Mouse (Mus musculus) kidney, embryonic 15.5 days (tissue): ENCODE data around the gene Sestd1. TPM values are rescaled to one million over a fixed set of nuclear protein-coding genes. Genes with fewer than 3 reads are reported as not detected.

Experiments
- ATAC-seq: fragments of 200-750 bp; cut with Nextera tagmentation; replicated peaks from 2 replicates; pipeline ENCODE4 v1.8.0; 2017; ENCODE audit warnings: moderate TSS enrichment; ENCODE audit not compliant: low FRiP score
- H3K27ac ChIP-seq: fragments of 300-500 bp; sonication (generic); 2 replicates; pipeline ENCODE4 v1.5.1; 2015; ENCODE audit warnings: mild to moderate bottlenecking, inconsistent platforms
- H3K27me3 ChIP-seq: fragments of 300-500 bp; sonication (generic); 2 replicates; pipeline ENCODE4 v1.6.1; 2015; ENCODE audit warnings: inconsistent platforms
- H3K36me3 ChIP-seq: fragments of 300-500 bp; sonication (generic); 2 replicates; pipeline ENCODE4 v1.6.1; 2015; ENCODE audit warnings: inconsistent platforms
- H3K4me1 ChIP-seq: fragments of 300-500 bp; sonication (generic); 2 replicates; pipeline ENCODE4 v1.6.1; 2015; ENCODE audit warnings: inconsistent platforms
- H3K4me2 ChIP-seq: fragments of 300-500 bp; sonication (generic); 2 replicates; pipeline ENCODE4 v1.6.1; 2015; ENCODE audit warnings: moderate library complexity, mild to moderate bottlenecking, inconsistent platforms
- H3K4me3 ChIP-seq: fragments of 300-500 bp; sonication (generic); replicated peaks from 2 replicates; pipeline ENCODE4 v1.5.1; 2015; ENCODE audit warnings: mild to moderate bottlenecking, inconsistent platforms
- H3K9ac ChIP-seq: fragments of 300-500 bp; sonication (generic); 2 replicates; pipeline ENCODE4 v1.6.1; 2015; ENCODE audit warnings: mild to moderate bottlenecking, inconsistent platforms
- H3K9me3 ChIP-seq: fragments of 300-500 bp; sonication (generic); replicated peaks from 2 replicates; pipeline ENCODE4 v1.6.1; 2016; ENCODE audit warnings: inconsistent platforms
- WGBS: fragments of 180-500 bp; shearing (Covaris S2); methylation state at CpG from one replicate; pipeline ENCODE4 v1.1.7; 2015; ENCODE audit warnings: mixed read lengths; 5-methylcytosine and 5-hydroxymethylcytosine counted together
- polyA plus RNA-seq: library from polyadenylated mRNA; unstranded; fragments of >200 nt; fragmentation: Nextera tagmentation; extraction: Ambion mirVana; gene quantifications from 2 replicates; pipeline ENCODE4 v1.2.1, GENCODE M21; 2015

Sestd1 gene
- polyA plus RNA-seq, 1 experiment from 2014 or later = 26.6 TPM

DNA sequence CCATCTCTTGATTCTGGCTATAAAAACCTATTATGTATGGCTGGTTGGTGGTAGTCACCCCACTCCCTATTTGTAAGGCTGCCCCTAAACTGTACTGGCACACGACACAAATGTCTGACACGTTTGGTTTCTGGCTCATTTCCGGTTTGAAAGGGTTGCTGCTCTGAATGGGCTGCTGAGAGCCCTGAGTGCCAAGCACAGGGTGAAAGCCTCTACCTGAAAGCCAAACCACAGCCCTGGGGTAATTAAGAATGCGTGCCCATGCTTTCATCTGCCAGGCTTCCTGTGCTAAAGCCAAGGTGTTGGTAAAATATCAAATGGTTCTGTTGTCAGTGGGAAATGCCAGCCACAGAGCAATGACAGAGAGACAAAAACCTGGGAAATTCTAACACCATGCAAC is 132.2 kb downstream of the Sestd1 start:
- Histone ChIP-seq H3K27ac (no peak overlapping the region), H3K27me3 (no peaks in the 10 kb centered on the region), H3K4me2 (no peak overlapping the region), H3K36me3 (no peaks in the 10 kb centered on the region), H3K4me1 (peaks cover 16% of the 10 kb centered on the region), H3K9me3 (no peaks in the 10 kb centered on the region), H3K4me3 (no peak overlapping the region), H3K9ac (no peak overlapping the region)
- 57% methylated on average over 4 of the region's 4 CpGs for WGBS
- ATAC-seq = no peak

- no peak overlapping the region for H3K9ac ChIP-seq
- H3K9me3 ChIP-seq = no peaks in the 10 kb centered on the region
- H3K4me2 ChIP-seq = no peak overlapping the region
- H3K36me3 ChIP-seq = no peaks in the 10 kb centered on the region
- H3K4me1 ChIP-seq = peaks cover 20% of the 10 kb centered on the region
- no peaks in the 10 kb centered on the region for H3K27me3 ChIP-seq
- no peak for ATAC-seq
- no peak overlapping the region for H3K27ac ChIP-seq
- H3K4me3 ChIP-seq = no peak overlapping the region
- WGBS = 63% methylated on average over 2 of the region's 2 CpGs
Measured at GRCm38 (mm10) chr2:77146968-77147367, 133.4 kb downstream of the Sestd1 start.

GRCm38 (mm10) chr2:77146291-77146690 is 134.1 kb downstream of the Sestd1 start:
- Histone ChIP-seq H3K9me3 (no peaks in the 10 kb centered on the region), H3K4me2 (no peak overlapping the region), H3K9ac (no peak overlapping the region), H3K36me3 (no peaks in the 10 kb centered on the region), H3K4me1 (peaks cover 20% of the 10 kb centered on the region), H3K4me3 (no peak overlapping the region), H3K27me3 (no peaks in the 10 kb centered on the region), H3K27ac (no peak overlapping the region)
- 75% methylated on average over 3 of the region's 3 CpGs for WGBS
- no peak for ATAC-seq

DNA sequence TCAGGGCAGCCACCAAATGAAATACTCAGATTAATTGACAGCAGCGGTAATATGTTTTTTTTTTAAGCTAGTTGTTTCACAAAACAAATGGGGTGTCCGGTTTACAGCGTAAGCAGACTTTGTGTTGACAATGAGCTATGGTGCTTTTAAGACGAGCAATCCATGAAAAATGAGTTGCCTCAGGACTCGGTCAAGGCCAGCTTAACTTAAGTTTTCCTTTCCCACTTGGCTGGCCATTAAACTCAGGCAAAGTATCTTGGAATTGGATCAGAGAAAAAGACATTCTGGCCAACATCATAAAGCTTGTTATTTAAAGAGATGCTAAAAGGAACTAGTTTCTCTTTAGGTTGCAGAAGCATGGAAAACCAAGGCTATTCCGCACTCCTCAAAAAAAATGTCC is 136.9 kb downstream of the Sestd1 start:
- H3K4me1 ChIP-seq = peaks cover 20% of the 10 kb centered on the region
- peak overlapping the region; percentile 34; the same call in 1 of the 2 replicates for H3K27ac ChIP-seq
- no peaks in the 10 kb centered on the region for H3K27me3 ChIP-seq
- H3K36me3 ChIP-seq = no peaks in the 10 kb centered on the region
- no peak; the same call in 1 of the 2 replicates for ATAC-seq
- no peak overlapping the region for H3K9ac ChIP-seq
- no peak overlapping the region for H3K4me3 ChIP-seq
- peak overlapping the region; percentile 25; the same call in 1 of the 2 replicates for H3K4me2 ChIP-seq
- WGBS = 22% methylated on average over 6 of the region's 6 CpGs
- H3K9me3 ChIP-seq = no peaks in the 10 kb centered on the region

- no peak overlapping the region for H3K4me2 ChIP-seq
- no peak overlapping the region for H3K9ac ChIP-seq
- H3K9me3 ChIP-seq = no peaks in the 10 kb centered on the region
- H3K4me3 ChIP-seq = no peak overlapping the region
- no peaks in the 10 kb centered on the region for H3K36me3 ChIP-seq
- no peak overlapping the region for H3K27ac ChIP-seq
- H3K27me3 ChIP-seq = no peaks in the 10 kb centered on the region
- no peak for ATAC-seq
- H3K4me1 ChIP-seq = peaks cover 15% of the 10 kb centered on the region
- 85% methylated on average over 6 of the region's 6 CpGs for WGBS
Measured at GRCm38 (mm10) chr2:77138879-77139278, 141.5 kb downstream of the Sestd1 start.

- no peaks in the 10 kb centered on the region for H3K9me3 ChIP-seq
- 14% methylated on average over 1 of the region's 1 CpGs for WGBS
- no peak overlapping the region for H3K9ac ChIP-seq
Measured at GRCm38 (mm10) chr2:77134906-77135305, 145.5 kb downstream of the Sestd1 start.

DNA sequence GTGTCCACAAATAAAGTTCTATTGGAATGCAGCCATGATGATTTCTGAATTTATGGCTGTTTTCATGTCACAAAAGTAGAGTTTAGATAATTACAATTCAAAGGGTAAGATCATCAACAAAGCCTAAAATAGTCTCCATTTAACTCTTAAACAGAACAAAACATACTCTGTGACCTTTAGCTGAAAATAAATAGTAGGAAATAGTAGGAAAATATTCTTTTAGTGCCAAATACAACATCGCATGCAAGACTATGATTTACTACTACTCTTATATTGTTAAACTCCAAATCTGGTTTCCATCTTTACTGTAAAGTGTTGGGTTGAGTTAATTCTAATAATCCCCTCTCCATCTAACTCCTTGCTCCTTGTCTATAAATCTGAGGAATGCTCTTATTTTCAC is 147.0 kb downstream of the Sestd1 start:
- Histone ChIP-seq H3K4me1 (peaks cover 18% of the 10 kb centered on the region), H3K9me3 (no peaks in the 10 kb centered on the region), H3K27me3 (no peaks in the 10 kb centered on the region), H3K36me3 (no peaks in the 10 kb centered on the region), H3K27ac (no peak overlapping the region), H3K4me3 (no peak overlapping the region), H3K4me2 (no peak overlapping the region), H3K9ac (no peak overlapping the region)
- 63% methylated on average over 1 of the region's 1 CpGs for WGBS
- 0 out of 2 replicates have a peak, but pooled peaks have one; percentile 29 for ATAC-seq

More at GRCm38 (mm10) chr2:77134906-77135305, 145.5 kb downstream of the Sestd1 start:
- Histone ChIP-seq H3K36me3 (no peaks in the 10 kb centered on the region), H3K27ac (no peak overlapping the region), H3K27me3 (no peaks in the 10 kb centered on the region), H3K4me1 (peaks cover 18% of the 10 kb centered on the region), H3K4me2 (no peak overlapping the region), H3K4me3 (no peak overlapping the region)
- ATAC-seq = no peak

Other genes with a start within 250 kb of the Sestd1 start
- gene Ccdc141, start 110.0 kb downstream of the Sestd1 start, polyA plus RNA-seq = 14.2 and 14.7 TPM in 2 replicates